Mouse (Mus musculus) bone marrow macrophage, adult 2 months (primary cell): ENCODE data around the gene Pmf1.
"Not testable (repeated sequence)": the region's sequence is repeated elsewhere in the genome, so short reads cannot be mapped to it uniquely, and the experiment has no call there.

ENCODE experiments used
- CTCF ChIP-seq: IDR thresholded peaks from 2 replicates; pipeline ENCODE4 v1.5.1; 2012; ENCODE audit warnings: low read depth, mild to moderate bottlenecking, low read length, moderate library complexity
- POLR2A ChIP-seq: IDR thresholded peaks from 2 replicates; pipeline ENCODE4 v1.6.1; 2012; ENCODE audit warnings: mild to moderate bottlenecking, low read depth, low read length, borderline replicate concordance

GRCm38 (mm10) chr3:88375750-88376626 lies 34.1 kb downstream of the Pmf1 start:
- TF ChIP-seq POLR2A, CTCF: not testable (repeated sequence)
